In genomic region chr1:134150076-134150475, GRCm38 (mm10) we compare ENCODE assay signal across 29 mouse cellular contexts. TPM values are rescaled to one million over a fixed set of nuclear protein-coding genes. Genes with fewer than 3 reads are reported as not detected.
DNase-seq lines count a peak whose midpoint lies in the region; ATAC-seq and TF ChIP-seq lines count a peak whose summit lies in the region.
"Had no signal": no experiment of that assay in that cellular context is flagged by ENCODE, and none has a peak within 500 bp of the region (broad histone marks: within the 10 kb centered on the region; RNA-seq: fewer than 3 reads in every experiment).

No protein-coding gene starts in this region.

- H3K4me1 ChIP-seq in heart, embryonic 13.5 days: peaks cover 25% of the 10 kb centered on the region
- peaks cover 3% of the 10 kb centered on the region; the same call in 1 of the 2 replicates for H3K4me1 ChIP-seq in kidney, postnatal 0 days (replicated peaks; ENCODE audit: insufficient read depth, low read length)
- H3K4me1 ChIP-seq in midbrain, embryonic 11.5 days (ENCODE audit: control insufficient read depth, insufficient read depth, low read length): no peaks in the 10 kb centered on the region
- no peaks in the 10 kb centered on the region for H3K4me1 ChIP-seq in midbrain, embryonic 16.5 days (ENCODE audit: control insufficient read depth, insufficient read depth, low read length)
- H3K4me1 ChIP-seq: embryonic facial prominence, embryonic 10.5 days; embryonic facial prominence, embryonic 13.5 days; forebrain, embryonic 12.5 days; forebrain, embryonic 15.5 days; hindbrain, embryonic 12.5 days; hindbrain, embryonic 15.5 days had no signal

- WGBS in heart, embryonic 13.5 days: 51% methylated on average over 8 of the region's 8 CpGs
- 41% methylated on average over 8 of the region's 8 CpGs for WGBS in kidney, postnatal 0 days
- WGBS in midbrain, embryonic 11.5 days: 77% methylated on average over 8 of the region's 8 CpGs
- 73% methylated on average over 8 of the region's 8 CpGs for WGBS in midbrain, embryonic 16.5 days

- H3K4me2 ChIP-seq in heart, embryonic 13.5 days: no peak overlapping the region
- no peak overlapping the region for H3K4me2 ChIP-seq in kidney, postnatal 0 days (ENCODE audit: low read length)
- no peak overlapping the region for H3K4me2 ChIP-seq in midbrain, embryonic 11.5 days
- no peak overlapping the region for H3K4me2 ChIP-seq in midbrain, embryonic 16.5 days (ENCODE audit: low read length)
- H3K4me2 ChIP-seq: embryonic facial prominence, embryonic 13.5 days; forebrain, embryonic 12.5 days; forebrain, embryonic 15.5 days; heart, embryonic 12.5 days; hindbrain, embryonic 12.5 days; hindbrain, embryonic 15.5 days had no signal

- H3K9me3 ChIP-seq in heart, embryonic 13.5 days: peaks cover 4% of the 10 kb centered on the region; the same call in 1 of the 2 replicates
- H3K9me3 ChIP-seq in kidney, postnatal 0 days (replicated peaks; ENCODE audit: low read length): no peaks in the 10 kb centered on the region
- no peaks in the 10 kb centered on the region for H3K9me3 ChIP-seq in midbrain, embryonic 11.5 days (ENCODE audit: control insufficient read depth, low read length)
- H3K9me3 ChIP-seq in midbrain, embryonic 16.5 days (replicated peaks; ENCODE audit: control insufficient read depth, low read length, poor library complexity, severe bottlenecking): no peaks in the 10 kb centered on the region
- H3K9me3 ChIP-seq: embryonic facial prominence, embryonic 13.5 days; forebrain, embryonic 15.5 days; hindbrain, embryonic 15.5 days had no signal

- peak; percentile 87 for DNase-seq in heart, adult 11 months
- DNase-seq in heart, adult 8-10 months (ENCODE audit: low spot score): no peak
- no peak for DNase-seq in heart, adult 18-20 months
- DNase-seq in kidney, postnatal 0 days (ENCODE audit: low spot score): peak; percentile 52
- DNase-seq in kidney, postnatal 36 days: no peak
- DNase-seq in midbrain, embryonic 11.5 days (ENCODE audit: low spot score, missing footprints): peak; percentile 26
- DNase-seq: adrenal gland, adult 8-10 months; adrenal gland, postnatal 25 days; cerebellum, adult 11-12 months; cerebellum, adult 8-10 months; cerebellum, postnatal 10 days; cerebellum, postnatal 36 days; embryo, embryonic 11 days; gastrocnemius, postnatal 25 days; heart, postnatal 14 days had no signal

- H3K4me3 ChIP-seq in heart, embryonic 13.5 days: no peak overlapping the region
- no peak overlapping the region for H3K4me3 ChIP-seq in kidney, postnatal 0 days (replicated peaks; ENCODE audit: low read depth, low read length)
- no peak overlapping the region for H3K4me3 ChIP-seq in midbrain, embryonic 11.5 days (ENCODE audit: low read depth, low read length)
- no peak overlapping the region for H3K4me3 ChIP-seq in midbrain, embryonic 16.5 days (ENCODE audit: low read depth, low read length)
- H3K4me3 ChIP-seq: embryonic facial prominence, embryonic 10.5 days; embryonic facial prominence, embryonic 13.5 days; erythroblast, embryonic 14.5 days; forebrain, embryonic 12.5 days; forebrain, embryonic 15.5 days; heart, embryonic 12.5 days; hindbrain, embryonic 12.5 days; hindbrain, embryonic 15.5 days had no signal

- H3K36me3 ChIP-seq in heart, embryonic 13.5 days: no peaks in the 10 kb centered on the region
- H3K36me3 ChIP-seq in kidney, postnatal 0 days (ENCODE audit: insufficient read depth, low read length): no peaks in the 10 kb centered on the region
- H3K36me3 ChIP-seq in midbrain, embryonic 11.5 days (ENCODE audit: control insufficient read depth, insufficient read depth, low read length): no peaks in the 10 kb centered on the region
- H3K36me3 ChIP-seq in midbrain, embryonic 16.5 days (ENCODE audit: control insufficient read depth, insufficient read depth, low read length): no peaks in the 10 kb centered on the region
- H3K36me3 ChIP-seq: embryonic facial prominence, embryonic 10.5 days; embryonic facial prominence, embryonic 13.5 days; forebrain, embryonic 12.5 days; forebrain, embryonic 15.5 days; heart, embryonic 12.5 days; hindbrain, embryonic 12.5 days; hindbrain, embryonic 15.5 days had no signal

- H3K27me3 ChIP-seq in heart, embryonic 13.5 days (replicated peaks): peaks cover 24% of the 10 kb centered on the region
- H3K27me3 ChIP-seq in kidney, postnatal 0 days (ENCODE audit: insufficient read depth, low read length): no peaks in the 10 kb centered on the region
- no peaks in the 10 kb centered on the region for H3K27me3 ChIP-seq in midbrain, embryonic 11.5 days (ENCODE audit: control insufficient read depth, insufficient read depth, low read length)
- H3K27me3 ChIP-seq in midbrain, embryonic 16.5 days (ENCODE audit: control insufficient read depth, insufficient read depth, low read depth, low read length): no peaks in the 10 kb centered on the region
- H3K27me3 ChIP-seq: embryonic facial prominence, embryonic 13.5 days; forebrain, embryonic 15.5 days; hindbrain, embryonic 15.5 days had no signal

- H3K27ac ChIP-seq in heart, embryonic 13.5 days (replicated peaks): 0 out of 2 replicates have a peak overlapping the region, but pooled peaks have one; percentile 12
- H3K27ac ChIP-seq in kidney, postnatal 0 days: no peak overlapping the region
- H3K27ac ChIP-seq in midbrain, embryonic 11.5 days (ENCODE audit: low read depth, low read length): no peak overlapping the region
- H3K27ac ChIP-seq in midbrain, embryonic 16.5 days (ENCODE audit: low read length): no peak overlapping the region
- H3K27ac ChIP-seq: embryonic facial prominence, embryonic 10.5 days; embryonic facial prominence, embryonic 13.5 days; forebrain, embryonic 12.5 days; forebrain, embryonic 15.5 days; hindbrain, embryonic 12.5 days; hindbrain, embryonic 15.5 days had no signal

- no peak for ATAC-seq in heart, embryonic 13.5 days (ENCODE audit: extremely low read depth, insufficient number of reproducible peaks, low FRiP score, low TSS enrichment)
- 0 out of 2 replicates have a peak, but pooled peaks have one; percentile 29 for ATAC-seq in kidney, postnatal 0 days (replicated peaks; ENCODE audit: low FRiP score, low read depth)
- no peak for ATAC-seq in midbrain, embryonic 11.5 days (ENCODE audit: low FRiP score)
- no peak for ATAC-seq in midbrain, embryonic 16.5 days
- ATAC-seq: activated CD4-positive, CD25-positive, alpha-beta regulatory T cell, adult 4 months; forebrain, embryonic 15.5 days had no signal

- H3K9ac ChIP-seq in heart, embryonic 13.5 days: peak overlapping the region; percentile 17; the same call in 1 of the 2 replicates
- H3K9ac ChIP-seq in kidney, postnatal 0 days (ENCODE audit: low read depth, low read length): no peak overlapping the region
- H3K9ac ChIP-seq in midbrain, embryonic 11.5 days (ENCODE audit: low read length): no peak overlapping the region
- H3K9ac ChIP-seq in midbrain, embryonic 16.5 days (ENCODE audit: low read depth, low read length): no peak overlapping the region
- H3K9ac ChIP-seq: embryonic facial prominence, embryonic 13.5 days; forebrain, embryonic 12.5 days; forebrain, embryonic 15.5 days; heart, embryonic 12.5 days; hindbrain, embryonic 12.5 days; hindbrain, embryonic 15.5 days had no signal

- TF ChIP-seq CTCF in kidney, postnatal 0 days (IDR thresholded peaks at IDR 0.05; ENCODE audit: low read depth): no peak

RNA-seq across cellular contexts. Expression of gene Chil1, which starts 31.9 kb away (rescaled TPM):
- total RNA-seq in heart, adult 8-10 months (2022): 1 to 10 TPM in 1 of 4 experiments, under 1 TPM in 3; 0.38 to 2.7 (median 0.51) TPM
- 0.66 and 1.5 TPM in 2 replicates for polyA plus RNA-seq in heart, embryonic 13.5 days (2015; fragmentation: Nextera tagmentation; extraction: Ambion mirVana)
- total RNA-seq in heart, adult 18-20 months (2021): 1 to 10 TPM in 1 of 2 experiments, under 1 TPM in 1; 0.42 to 1.0 TPM
- polyA plus RNA-seq in kidney, postnatal 0 days (2015; fragmentation: Nextera tagmentation; extraction: Ambion mirVana): 2.1 and 2.4 TPM in 2 replicates
- polyA plus RNA-seq in midbrain, embryonic 11.5 days (2014; fragmentation: Nextera tagmentation; extraction: Ambion mirVana): 1.8 and 2.2 TPM in 2 replicates
- 2.0 and 3.9 TPM in 2 replicates for polyA plus RNA-seq in midbrain, embryonic 16.5 days (2015; fragmentation: Nextera tagmentation; extraction: Ambion mirVana)
- polyA plus RNA-seq: activated CD4-positive, CD25-positive, alpha-beta regulatory T cell, adult 4 months; erythroblast, embryonic 14.5 days had no signal

RNA-seq across cellular contexts. Expression of gene Chit1, which starts 39.0 kb away (rescaled TPM):
- not detected for total RNA-seq in heart, adult 8-10 months (2022)
- polyA plus RNA-seq in heart, embryonic 13.5 days (2015; fragmentation: Nextera tagmentation; extraction: Ambion mirVana): 0.59 and 0.75 TPM in 2 replicates
- not detected for total RNA-seq in heart, adult 18-20 months (2021)
- polyA plus RNA-seq in kidney, postnatal 0 days (2015; fragmentation: Nextera tagmentation; extraction: Ambion mirVana): 0.41 and 0.58 TPM in 2 replicates
- not detected in 2 replicates for polyA plus RNA-seq in midbrain, embryonic 11.5 days (2014; fragmentation: Nextera tagmentation; extraction: Ambion mirVana)
- polyA plus RNA-seq in midbrain, embryonic 16.5 days (2015; fragmentation: Nextera tagmentation; extraction: Ambion mirVana): 0.21 TPM in 1 of 2 replicates, not detected in the other
- total RNA-seq: adrenal gland, postnatal 25 days; gastrocnemius, adult 8-10 months; gastrocnemius, postnatal 25 days; heart, postnatal 14 days; hematopoietic stem cell, adult 5-6 weeks had no signal
- polyA plus RNA-seq: activated CD4-positive, CD25-positive, alpha-beta regulatory T cell, adult 4 months; embryonic facial prominence, embryonic 10.5 days; embryonic facial prominence, embryonic 13.5 days; erythroblast, embryonic 14.5 days; forebrain, embryonic 12.5 days; hindbrain, embryonic 12.5 days had no signal

RNA-seq across cellular contexts. Expression of gene Mybph, which starts 43.2 kb away (rescaled TPM):
- under 1 TPM in 1 of 4 experiments, not detected in 3; 0.28 TPM for total RNA-seq in heart, adult 8-10 months (2022)
- 0.67 and 2.1 TPM in 2 replicates for polyA plus RNA-seq in heart, embryonic 13.5 days (2015; fragmentation: Nextera tagmentation; extraction: Ambion mirVana)
- total RNA-seq in heart, adult 18-20 months (2021): not detected
- polyA plus RNA-seq in kidney, postnatal 0 days (2015; fragmentation: Nextera tagmentation; extraction: Ambion mirVana): 0.13 TPM in 1 of 2 replicates, not detected in the other
- polyA plus RNA-seq in midbrain, embryonic 11.5 days (2014; fragmentation: Nextera tagmentation; extraction: Ambion mirVana): 0.12 and 0.22 TPM in 2 replicates
- polyA plus RNA-seq in midbrain, embryonic 16.5 days (2015; fragmentation: Nextera tagmentation; extraction: Ambion mirVana): 0.18 TPM in 1 of 2 replicates, not detected in the other
- total RNA-seq: adrenal gland, postnatal 25 days; ES-E14; heart, postnatal 14 days; hematopoietic stem cell, adult 5-6 weeks had no signal
- polyA plus RNA-seq: activated CD4-positive, CD25-positive, alpha-beta regulatory T cell, adult 4 months; erythroblast, embryonic 14.5 days; forebrain, embryonic 15.5 days had no signal

Comparison
In these comparisons a context has a peak if more than half of its experiments do, and no peak if none do; other contexts are left out.
1. DNase-seq: peak in heart, adult 11 months (single experiment), kidney, postnatal 0 days (single experiment) and midbrain, embryonic 11.5 days (single experiment); none in heart, adult 8-10 months (single experiment), heart, adult 18-20 months (0 of 2) and kidney, postnatal 36 days (0 of 2).